Mouse (Mus musculus) liver, embryonic 11.5 days (tissue): Measurements from ENCODE around the gene Sec1. TPM values are rescaled to one million over a fixed set of nuclear protein-coding genes. Genes with fewer than 3 reads are reported as not detected.

Experiments
- ATAC-seq: fragments of 200-750 bp; cut with Nextera tagmentation; replicated peaks from 2 replicates; pipeline ENCODE4 v1.8.0; 2017; ENCODE audit warnings: moderate number of reproducible peaks, mild to moderate bottlenecking, moderate TSS enrichment, moderate library complexity; ENCODE audit not compliant: low FRiP score
- DNase-seq: peaks from one replicate; pipeline ENCODE4 v3.0.0-alpha.2; 2017; ENCODE audit warnings: low spot score
- H3K27ac ChIP-seq: fragments of 300-500 bp; sonication (generic); 2 replicates; pipeline ENCODE4 v1.5.1; 2014; ENCODE audit warnings: mild to moderate bottlenecking, low read depth, low read length, control low read depth
- H3K27me3 ChIP-seq: fragments of 300-500 bp; sonication (generic); replicated peaks from 2 replicates; pipeline ENCODE4 v1.6.1; 2014; ENCODE audit warnings: low read length, mixed read lengths; ENCODE audit not compliant: control insufficient read depth, insufficient read depth
- H3K36me3 ChIP-seq: fragments of 300-500 bp; sonication (generic); 2 replicates; pipeline ENCODE4 v1.6.1; 2014; ENCODE audit warnings: mild to moderate bottlenecking, low read length, moderate library complexity, mixed read lengths; ENCODE audit not compliant: control insufficient read depth, insufficient read depth
- H3K4me1 ChIP-seq: fragments of 300-500 bp; sonication (generic); replicated peaks from 2 replicates; pipeline ENCODE4 v1.6.1; 2014; ENCODE audit warnings: low read length, mixed read lengths; ENCODE audit not compliant: control insufficient read depth, insufficient read depth
- H3K4me2 ChIP-seq: fragments of 300-500 bp; sonication (generic); 2 replicates; pipeline ENCODE4 v1.6.1; 2014; ENCODE audit warnings: mild to moderate bottlenecking, control low read depth, moderate library complexity
- H3K4me3 ChIP-seq: fragments of 300-500 bp; sonication (generic); 2 replicates; pipeline ENCODE4 v1.5.1; 2014; ENCODE audit warnings: low read depth, low read length, control low read depth
- H3K9ac ChIP-seq: fragments of 300-500 bp; sonication (generic); 2 replicates; pipeline ENCODE4 v1.6.1; 2014; ENCODE audit warnings: low read depth, low read length, control low read depth
- H3K9me3 ChIP-seq: fragments of 300-500 bp; sonication (generic); 2 replicates; pipeline ENCODE4 v1.6.1; 2016; ENCODE audit warnings: low read length, inconsistent platforms, mixed read lengths; ENCODE audit not compliant: control insufficient read depth
- WGBS: fragments of 180-500 bp; shearing (Covaris S2); extraction: QIAGEN DNeasy Blood & Tissue Kit; methylation state at CpG from one replicate; pipeline ENCODE4 v1.1.7; 2014; 5-methylcytosine and 5-hydroxymethylcytosine counted together
- polyA plus RNA-seq: library from polyadenylated mRNA; unstranded; fragments of >200 nt; fragmentation: Nextera tagmentation; extraction: Ambion mirVana; gene quantifications from 2 replicates; pipeline ENCODE4 v1.2.1, GENCODE M21; 2014

Gene Sec1
- polyA plus RNA-seq, 1 experiment from 2014 or later, result 0.33 TPM

- Histone ChIP-seq H3K27me3 (no peaks in the 10 kb centered on the region), H3K4me2 (peak within 1 kb of the TSS; percentile 86), H3K9me3 (no peaks in the 10 kb centered on the region), H3K4me1 (peaks cover 29% of the 10 kb centered on the region), H3K36me3 (peaks cover 53% of the 10 kb centered on the region), H3K4me3 (peak within 1 kb of the TSS; percentile 71), H3K27ac (peak within 1 kb of the TSS; percentile 8; the same call in 1 of the 2 replicates), H3K9ac (no peak within 1 kb of the TSS)
- 82% methylated on average over 14 of the region's 14 CpGs for WGBS
- DNase-seq (no peak), ATAC-seq (no peak)
Measured at GRCm38 (mm10) chr7:45720413-45721233, 26.4 kb upstream of the Sec1 start, which contains the start of gene Fam83e. Gene Fam83e, plus strand, starts transcription at chr7:45721212.

GRCm38 (mm10) chr7:45719738-45720412 lies 25.7 kb upstream of the Sec1 start:
- peak overlapping the region; percentile 95 for H3K9ac ChIP-seq
- H3K36me3 ChIP-seq, result peaks cover 46% of the 10 kb centered on the region
- no peaks in the 10 kb centered on the region for H3K9me3 ChIP-seq
- peak overlapping the region; percentile 71 for H3K4me3 ChIP-seq
- DNase-seq (no peak), ATAC-seq (no peak)
- WGBS, result 89% methylated on average over 15 of the region's 16 CpGs
- no peaks in the 10 kb centered on the region for H3K27me3 ChIP-seq
- H3K4me1 ChIP-seq, result peaks cover 32% of the 10 kb centered on the region
- no peak overlapping the region; the same call in 1 of the 2 replicates for H3K27ac ChIP-seq
- H3K4me2 ChIP-seq, result peak overlapping the region; percentile 86

GRCm38 (mm10) chr7:45719180-45719579 lies 25.0 kb upstream of the Sec1 start:
- Histone ChIP-seq H3K36me3 (peaks cover 39% of the 10 kb centered on the region), H3K27me3 (no peaks in the 10 kb centered on the region), H3K4me3 (peak overlapping the region; percentile 71), H3K9me3 (no peaks in the 10 kb centered on the region), H3K4me1 (peaks cover 37% of the 10 kb centered on the region), H3K9ac (peak overlapping the region; percentile 95), H3K4me2 (peak overlapping the region; percentile 86), H3K27ac (peak overlapping the region; percentile 75)
- DNase-seq (no peak), ATAC-seq (no peak)
- WGBS, result 63% methylated on average over 10 of the region's 10 CpGs

- no peak for ATAC-seq
- Histone ChIP-seq H3K27ac (peak overlapping the region; percentile 75), H3K4me2 (peak overlapping the region; percentile 86), H3K9me3 (no peaks in the 10 kb centered on the region), H3K4me1 (peaks cover 40% of the 10 kb centered on the region), H3K27me3 (no peaks in the 10 kb centered on the region), H3K36me3 (peaks cover 33% of the 10 kb centered on the region), H3K4me3 (peak overlapping the region; percentile 71), H3K9ac (peak overlapping the region; percentile 95)
- DNase-seq, result no peak
- under 1% methylated on average over 20 of the region's 20 CpGs for WGBS
Measured at GRCm38 (mm10) chr7:45718331-45718730, 24.1 kb upstream of the Sec1 start.

- H3K27ac ChIP-seq, result peak within 1 kb of the TSS; percentile 86
- no peaks in the 10 kb centered on the region for H3K27me3 ChIP-seq
- peak within 1 kb of the TSS; percentile 95 for H3K9ac ChIP-seq
- peaks cover 40% of the 10 kb centered on the region for H3K4me1 ChIP-seq
- H3K36me3 ChIP-seq, result peaks cover 38% of the 10 kb centered on the region
- under 1% methylated on average over 41 of the region's 41 CpGs for WGBS
- ATAC-seq (peak; percentile 69), DNase-seq (peak; percentile 98)
- H3K4me2 ChIP-seq, result peak within 1 kb of the TSS; percentile 95
- H3K9me3 ChIP-seq, result no peaks in the 10 kb centered on the region
- H3K4me3 ChIP-seq, result peak within 1 kb of the TSS; percentile 71
Measured at GRCm38 (mm10) chr7:45717918-45718297, 23.7 kb upstream of the Sec1 start, which contains the start of gene Sphk2. Gene Sphk2, minus strand, starts transcription at chr7:45718002.

GRCm38 (mm10) chr7:45716952-45717917 lies 23.0 kb upstream of the Sec1 start:
- ATAC-seq, result peak; percentile 37; the same call in 1 of the 2 replicates
- H3K27me3 ChIP-seq, result no peaks in the 10 kb centered on the region
- H3K9me3 ChIP-seq, result no peaks in the 10 kb centered on the region
- H3K4me1 ChIP-seq, result peaks cover 40% of the 10 kb centered on the region
- peaks cover 40% of the 10 kb centered on the region for H3K36me3 ChIP-seq
- 6% methylated on average over 31 of the region's 31 CpGs for WGBS
- peak overlapping the region; percentile 95 for H3K4me2 ChIP-seq
- H3K9ac ChIP-seq, result peak overlapping the region; percentile 95
- no peak for DNase-seq
- peak overlapping the region; percentile 71 for H3K4me3 ChIP-seq
- H3K27ac ChIP-seq, result peak overlapping the region; percentile 86

- ATAC-seq (no peak), DNase-seq (no peak)
- peaks cover 40% of the 10 kb centered on the region for H3K36me3 ChIP-seq
- no peaks in the 10 kb centered on the region for H3K27me3 ChIP-seq
- peak overlapping the region; percentile 95 for H3K9ac ChIP-seq
- no peaks in the 10 kb centered on the region for H3K9me3 ChIP-seq
- H3K27ac ChIP-seq, result peak overlapping the region; percentile 86
- H3K4me1 ChIP-seq, result peaks cover 40% of the 10 kb centered on the region
- peak overlapping the region; percentile 95 for H3K4me2 ChIP-seq
- 77% methylated on average over 3 of the region's 3 CpGs for WGBS
- H3K4me3 ChIP-seq, result peak overlapping the region; percentile 71
Measured at GRCm38 (mm10) chr7:45716460-45716857, 22.3 kb upstream of the Sec1 start.
